Mouse (Mus musculus) midbrain, postnatal 0 days (tissue): Measurements from ENCODE around the gene Ppm1f. TPM values are rescaled to one million over a fixed set of nuclear protein-coding genes. Genes with fewer than 3 reads are reported as not detected.

ENCODE experiments used
- ATAC-seq: fragments of 200-750 bp; cut with Nextera tagmentation; 2 replicates; pipeline ENCODE4 v1.8.0; 2017; ENCODE audit warnings: moderate number of reproducible peaks, mild to moderate bottlenecking, moderate TSS enrichment, moderate library complexity; ENCODE audit not compliant: low FRiP score
- DNase-seq: peaks from one replicate; pipeline ENCODE4 v3.0.0-alpha.2; 2015; ENCODE audit warnings: low spot score
- H3K27ac ChIP-seq: fragments of 300-500 bp; sonication (generic); 2 replicates; pipeline ENCODE4 v1.5.1; 2014; ENCODE audit warnings: low read depth, mild to moderate bottlenecking, low read length, mixed read lengths
- H3K27me3 ChIP-seq: fragments of 300-500 bp; sonication (generic); 2 replicates; pipeline ENCODE4 v1.6.1; 2014; ENCODE audit warnings: low read length, control low read depth, mixed read lengths; ENCODE audit not compliant: insufficient read depth
- H3K36me3 ChIP-seq: fragments of 300-500 bp; sonication (generic); 2 replicates; pipeline ENCODE4 v1.6.1; 2014; ENCODE audit warnings: low read length, control low read depth, mixed read lengths; ENCODE audit not compliant: insufficient read depth
- H3K4me1 ChIP-seq: fragments of 300-500 bp; sonication (generic); 2 replicates; pipeline ENCODE4 v1.6.1; 2014; ENCODE audit warnings: mild to moderate bottlenecking, control low read depth, antibody characterized with exemption, low read length, mixed read lengths; ENCODE audit not compliant: insufficient read depth
- H3K4me2 ChIP-seq: fragments of 300-500 bp; sonication (generic); 2 replicates; pipeline ENCODE4 v1.6.1; 2014; ENCODE audit warnings: low read depth, mild to moderate bottlenecking, low read length, mixed read lengths; ENCODE audit not compliant: poor library complexity, severe bottlenecking
- H3K4me3 ChIP-seq: fragments of 300-500 bp; sonication (generic); 2 replicates; pipeline ENCODE4 v1.5.1; 2014; ENCODE audit warnings: low read depth, mild to moderate bottlenecking, low read length, moderate library complexity
- H3K9ac ChIP-seq: fragments of 300-500 bp; sonication (generic); replicated peaks from 2 replicates; pipeline ENCODE4 v1.6.1; 2014; ENCODE audit warnings: mild to moderate bottlenecking, low read length, moderate library complexity, mixed read lengths; ENCODE audit not compliant: poor library complexity, severe bottlenecking
- H3K9me3 ChIP-seq: fragments of 300-500 bp; sonication (generic); 2 replicates; pipeline ENCODE4 v1.6.1; 2016; ENCODE audit warnings: low read length, control low read depth
- CTCF ChIP-seq: IDR thresholded peaks from 2 replicates; pipeline ENCODE4 v1.5.1; 2016; ENCODE audit warnings: antibody characterized with exemption, mild to moderate bottlenecking
- WGBS: fragments of 180-500 bp; shearing (Covaris S2); extraction: QIAGEN DNeasy Blood & Tissue Kit; methylation state at CpG from one replicate; pipeline ENCODE4 v1.1.7; 2014; 5-methylcytosine and 5-hydroxymethylcytosine counted together
- polyA plus RNA-seq: library from polyadenylated mRNA; unstranded; fragments of >200 nt; fragmentation: Nextera tagmentation; extraction: Ambion mirVana; gene quantifications from 2 replicates; pipeline ENCODE4 v1.2.1, GENCODE M21; 2015
- total RNA-seq: library from RNA; depleted of rRNA; stranded (reverse); fragments of >200 nt; gene quantifications from 2 replicates; pipeline ENCODE4 v1.2.3, GENCODE M21; 2014

Ppm1f gene
- total and polyA plus RNA-seq, 2 experiments from 2014 or later: 12.4 to 33.0 TPM

DNA sequence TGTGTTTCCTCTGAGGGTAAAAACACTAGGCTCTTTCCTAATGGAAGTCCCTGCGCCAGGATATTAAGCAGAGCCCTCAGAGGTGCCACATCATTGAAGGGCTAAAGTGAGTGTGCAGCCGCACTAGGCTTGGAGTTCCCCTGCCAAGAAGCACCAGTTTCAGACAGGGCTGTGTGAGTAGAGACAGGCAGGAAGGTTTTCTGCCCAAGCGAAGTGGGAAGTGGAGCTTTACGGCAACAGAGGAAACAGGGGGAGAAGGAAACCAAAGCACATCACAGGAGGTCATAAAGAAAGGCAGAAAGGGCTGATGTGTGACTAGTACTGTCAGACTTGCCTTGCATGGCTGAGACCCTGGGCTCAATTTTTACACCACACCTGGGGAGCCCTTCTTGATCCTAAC is 6.1 kb downstream of the Ppm1f start:
- peaks cover 40% of the 10 kb centered on the region for H3K36me3 ChIP-seq
- H3K4me2 ChIP-seq: no peak overlapping the region
- no peaks in the 10 kb centered on the region for H3K9me3 ChIP-seq
- peaks cover 7% of the 10 kb centered on the region; the same call in 1 of the 2 replicates for H3K4me1 ChIP-seq
- DNase-seq: no peak
- no peak overlapping the region for H3K4me3 ChIP-seq
- 86% methylated on average over 4 of the region's 4 CpGs for WGBS
- no peak overlapping the region for H3K9ac ChIP-seq
- H3K27ac ChIP-seq: no peak overlapping the region
- no peaks in the 10 kb centered on the region for H3K27me3 ChIP-seq
- no peak for ATAC-seq
- TF ChIP-seq CTCF: no peak

DNA sequence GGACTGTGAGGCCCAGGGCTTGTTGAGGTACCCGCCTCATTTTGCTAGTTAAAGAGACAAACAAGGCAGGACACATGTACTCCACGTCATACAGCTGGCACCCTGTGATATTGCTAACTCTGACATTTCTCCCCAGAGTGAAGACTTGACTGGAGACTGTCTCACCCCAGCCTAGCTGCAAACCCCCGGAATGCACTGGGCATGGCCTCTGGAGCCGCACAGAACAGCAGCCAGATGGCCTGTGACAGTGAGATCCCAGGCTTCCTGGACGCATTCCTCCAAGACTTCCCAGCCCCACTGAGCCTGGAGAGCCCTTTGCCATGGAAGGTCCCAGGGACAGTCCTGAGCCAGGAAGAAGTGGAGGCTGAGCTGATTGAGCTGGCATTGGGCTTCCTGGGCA is 6.9 kb downstream of the Ppm1f start:
- Histone ChIP-seq H3K27ac (no peak overlapping the region), H3K27me3 (no peaks in the 10 kb centered on the region), H3K36me3 (peaks cover 47% of the 10 kb centered on the region), H3K4me1 (0 out of 2 replicates have a peak, but pooled peaks cover under 1% of the 10 kb centered on the region), H3K9me3 (no peaks in the 10 kb centered on the region), H3K4me2 (no peak overlapping the region), H3K4me3 (no peak overlapping the region), H3K9ac (no peak overlapping the region)
- no peak for ATAC-seq
- no peak for DNase-seq
- WGBS: 86% methylated on average over 5 of the region's 5 CpGs
- TF ChIP-seq CTCF: no peak

DNA sequence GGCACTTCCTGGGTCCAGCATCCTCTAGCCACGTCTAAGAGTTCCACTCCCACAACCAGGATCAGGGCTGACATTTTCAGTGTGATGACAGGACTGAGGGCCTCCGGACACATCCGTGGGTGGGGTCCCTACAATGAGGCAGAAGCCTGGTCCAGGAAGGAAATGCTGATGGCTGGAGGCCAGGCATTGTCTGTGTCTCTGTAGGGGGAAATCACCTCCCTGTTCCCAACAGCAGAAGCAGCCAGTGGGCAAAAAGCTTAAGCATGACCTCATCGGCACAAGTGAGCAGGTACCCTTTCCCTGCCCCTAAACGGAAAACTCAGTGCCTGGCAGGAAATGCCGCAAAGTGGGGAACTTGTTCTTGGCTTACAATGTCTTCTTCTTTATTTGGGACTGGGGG is 11.5 kb downstream of the Ppm1f start:
- DNase-seq (no peak), ATAC-seq (no peak)
- no peak for TF ChIP-seq CTCF
- no peak overlapping the region for H3K9ac ChIP-seq
- H3K27me3 ChIP-seq: no peaks in the 10 kb centered on the region
- H3K27ac ChIP-seq: no peak overlapping the region
- 74% methylated on average over 6 of the region's 6 CpGs for WGBS
- no peak overlapping the region for H3K4me2 ChIP-seq
- H3K9me3 ChIP-seq: no peaks in the 10 kb centered on the region
- H3K4me3 ChIP-seq: no peak overlapping the region
- H3K36me3 ChIP-seq: peaks cover 77% of the 10 kb centered on the region
- H3K4me1 ChIP-seq: no peaks in the 10 kb centered on the region

DNA sequence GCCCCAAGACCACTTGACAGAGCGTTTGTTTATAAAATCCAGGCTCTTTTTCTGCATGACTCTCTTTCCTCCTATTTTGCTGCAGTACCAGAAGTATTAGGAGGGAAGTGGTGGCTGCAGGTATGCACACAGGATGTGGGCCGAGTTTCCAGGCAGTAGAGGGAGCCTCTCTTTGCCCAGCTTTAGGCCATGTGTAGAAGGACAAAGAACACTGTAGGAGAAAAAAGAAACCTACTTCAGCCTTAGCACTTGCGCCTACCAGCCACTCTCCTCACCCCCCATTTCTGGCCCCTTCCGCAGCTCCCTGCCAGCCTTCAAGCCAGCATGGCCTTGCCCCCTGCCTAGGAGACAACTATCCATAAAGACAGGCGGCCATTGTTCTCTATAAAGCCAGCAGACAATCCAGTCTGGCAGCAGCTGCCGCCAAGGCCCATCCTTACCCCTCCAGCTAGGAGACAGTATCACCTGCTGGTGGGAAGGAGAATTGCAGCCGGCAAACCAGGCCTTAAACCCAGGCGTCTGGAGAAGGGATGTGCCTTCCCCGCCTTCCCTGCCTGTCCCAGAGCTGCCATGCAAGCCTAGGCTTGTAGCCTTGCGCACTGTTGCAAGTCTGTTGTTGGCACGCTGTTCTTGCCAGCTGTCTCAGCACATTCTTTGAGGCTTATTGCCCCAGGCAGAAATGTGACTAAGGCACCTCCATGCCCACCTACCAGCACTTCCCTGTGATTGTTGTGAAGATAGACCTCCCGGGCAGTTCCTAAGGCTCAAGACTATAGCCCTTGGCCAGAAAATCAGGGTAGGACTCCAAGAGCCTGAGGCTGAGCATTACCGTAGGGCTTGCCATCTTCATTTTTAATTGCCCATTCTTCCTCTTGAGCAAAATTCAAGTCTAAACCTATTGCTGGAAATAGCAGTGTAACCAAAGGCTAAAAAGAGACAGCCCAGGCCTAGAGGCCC is 15.7 kb downstream of the Ppm1f start:
- 0 out of 2 replicates have a peak overlapping the region, but pooled peaks have one; percentile 19 for H3K9ac ChIP-seq

DNA sequence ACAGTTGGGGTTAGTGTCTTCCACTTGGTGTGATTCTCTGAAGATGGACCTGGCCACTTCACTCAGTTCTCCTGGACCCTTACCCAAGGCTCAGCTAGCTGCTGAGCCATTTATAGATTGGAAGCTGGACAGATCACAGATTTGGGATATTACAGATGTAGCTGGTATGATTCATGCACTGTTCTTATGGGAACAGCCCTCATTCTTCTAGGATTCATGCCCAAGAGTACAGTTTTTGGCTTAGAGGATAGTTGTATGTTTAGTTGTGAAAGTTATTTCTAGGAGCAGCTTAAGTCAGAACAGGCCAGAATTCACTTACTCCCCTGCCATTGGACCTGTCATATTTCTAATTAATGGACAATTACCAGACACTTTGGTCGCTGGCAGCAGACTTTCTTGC is 17.2 kb downstream of the Ppm1f start:
- peaks cover 77% of the 10 kb centered on the region for H3K36me3 ChIP-seq

More for the DNA sequence above, 15.7 kb downstream of the Ppm1f start:
- H3K4me3 ChIP-seq: no peak overlapping the region
- ATAC-seq: peak; percentile 88
- no peaks in the 10 kb centered on the region for H3K27me3 ChIP-seq
- H3K36me3 ChIP-seq: peaks cover 73% of the 10 kb centered on the region
- H3K4me1 ChIP-seq: no peaks in the 10 kb centered on the region
- DNase-seq: peak; percentile 94
- WGBS: 26% methylated on average over 13 of the region's 13 CpGs
- H3K9me3 ChIP-seq: no peaks in the 10 kb centered on the region
- H3K27ac ChIP-seq: peak overlapping the region; percentile 55
- H3K4me2 ChIP-seq: no peak overlapping the region
- peak; percentile 84 for TF ChIP-seq CTCF

DNA sequence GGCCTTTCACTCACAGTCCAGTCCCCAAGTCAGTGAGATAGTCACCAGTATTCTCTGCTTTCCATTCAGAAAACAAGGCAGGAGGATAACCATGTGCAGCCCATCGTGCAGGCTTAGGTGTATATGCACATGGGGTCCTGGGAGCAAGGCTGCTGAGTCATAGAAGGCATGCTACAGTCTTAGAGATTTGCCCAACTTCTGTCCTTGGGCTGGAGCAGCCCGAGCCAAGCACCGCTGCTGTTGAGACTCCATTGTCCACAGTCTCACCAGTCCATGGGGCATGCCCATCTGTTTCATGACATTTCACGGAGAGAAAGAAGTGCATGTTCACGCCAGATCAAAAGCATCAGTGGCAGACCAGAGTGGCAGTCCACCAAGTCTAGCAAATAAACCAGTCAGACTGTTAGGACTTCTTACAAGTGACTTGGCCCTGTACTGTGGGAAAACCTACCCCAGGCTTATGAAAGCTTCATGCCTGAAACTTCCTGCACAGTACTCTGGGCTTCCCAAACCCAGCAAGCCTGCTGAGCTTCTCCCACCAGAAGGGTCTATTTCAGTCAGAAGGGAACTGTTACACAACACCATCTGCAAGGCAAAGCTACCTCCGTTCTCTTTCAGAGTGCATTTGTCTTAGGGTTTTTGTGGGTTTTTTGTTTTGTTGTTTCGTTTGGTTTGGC is 22.3 kb downstream of the Ppm1f start:
- WGBS: 95% methylated on average over 7 of the region's 7 CpGs
- Histone ChIP-seq H3K4me2 (no peak overlapping the region), H3K9me3 (no peaks in the 10 kb centered on the region), H3K27me3 (no peaks in the 10 kb centered on the region), H3K27ac (no peak overlapping the region), H3K4me1 (no peaks in the 10 kb centered on the region), H3K36me3 (peaks cover 81% of the 10 kb centered on the region), H3K9ac (no peak overlapping the region), H3K4me3 (no peak overlapping the region)
- no peak for TF ChIP-seq CTCF
- ATAC-seq (no peak), DNase-seq (no peak)

More for the DNA sequence above, 17.2 kb downstream of the Ppm1f start:
- Histone ChIP-seq H3K4me2 (no peak overlapping the region), H3K4me3 (no peak overlapping the region), H3K27me3 (no peaks in the 10 kb centered on the region), H3K9me3 (no peaks in the 10 kb centered on the region), H3K27ac (no peak overlapping the region), H3K9ac (no peak overlapping the region), H3K4me1 (no peaks in the 10 kb centered on the region)
- no peak for TF ChIP-seq CTCF
- no peak for DNase-seq
- no peak for ATAC-seq
- 89% methylated on average over 1 of the region's 1 CpGs for WGBS
